Mouse (Mus musculus) embryonic facial prominence, embryonic 15.5 days (tissue): Measurements from ENCODE around the gene Tab1. TPM values are rescaled to one million over a fixed set of nuclear protein-coding genes. Genes with fewer than 3 reads are reported as not detected.
A peak's percentile ranks its signal among the peaks of the same experiment; 100 is the strongest.

Source experiments
- ATAC-seq: fragments of 200-750 bp; cut with Nextera tagmentation; 2 replicates; pipeline ENCODE4 v1.8.0; 2017; ENCODE audit warnings: low read depth, moderate TSS enrichment; ENCODE audit not compliant: insufficient number of reproducible peaks, low FRiP score, low TSS enrichment
- H3K27ac ChIP-seq: fragments of 300-500 bp; sonication (generic); replicated peaks from 2 replicates; pipeline ENCODE4 v1.5.1; 2015; ENCODE audit warnings: mild to moderate bottlenecking, inconsistent platforms
- H3K27me3 ChIP-seq: fragments of 300-500 bp; sonication (generic); 2 replicates; pipeline ENCODE4 v1.6.1; 2015; ENCODE audit warnings: inconsistent platforms
- H3K36me3 ChIP-seq: fragments of 300-500 bp; sonication (generic); 2 replicates; pipeline ENCODE4 v1.6.1; 2015; ENCODE audit warnings: mild to moderate bottlenecking, inconsistent platforms
- H3K4me1 ChIP-seq: fragments of 300-500 bp; sonication (generic); 2 replicates; pipeline ENCODE4 v1.6.1; 2015; ENCODE audit warnings: inconsistent platforms
- H3K4me2 ChIP-seq: fragments of 300-500 bp; sonication (generic); replicated peaks from 2 replicates; pipeline ENCODE4 v1.6.1; 2015; ENCODE audit warnings: mild to moderate bottlenecking, inconsistent platforms
- H3K4me3 ChIP-seq: fragments of 300-500 bp; sonication (generic); replicated peaks from 2 replicates; pipeline ENCODE4 v1.5.1; 2015; ENCODE audit warnings: mild to moderate bottlenecking, inconsistent platforms
- H3K9ac ChIP-seq: fragments of 300-500 bp; sonication (generic); 2 replicates; pipeline ENCODE4 v1.6.1; 2015; ENCODE audit warnings: inconsistent platforms
- H3K9me3 ChIP-seq: fragments of 300-500 bp; sonication (generic); replicated peaks from 2 replicates; pipeline ENCODE4 v1.6.1; 2016; ENCODE audit warnings: inconsistent platforms
- WGBS: fragments of 180-500 bp; shearing (Covaris S2); methylation state at CpG from one replicate; pipeline ENCODE4 v1.1.7; 2015; 5-methylcytosine and 5-hydroxymethylcytosine counted together
- polyA plus RNA-seq: library from polyadenylated mRNA; unstranded; fragments of >200 nt; fragmentation: Nextera tagmentation; extraction: Ambion mirVana; gene quantifications from 2 replicates; pipeline ENCODE4 v1.2.1, GENCODE M21; 2015

The Tab1 gene
- polyA plus RNA-seq, 1 experiment from 2014 or later = 38.2 TPM

GRCm38 (mm10) chr15:80182072-80182700 is 49.3 kb downstream of the Tab1 start:
- 96% methylated on average over 4 of the region's 4 CpGs for WGBS
- Histone ChIP-seq H3K36me3 (peaks cover 3% of the 10 kb centered on the region; the same call in 1 of the 2 replicates), H3K9me3 (no peaks in the 10 kb centered on the region), H3K27ac (no peak overlapping the region), H3K4me1 (0 out of 2 replicates have a peak, but pooled peaks cover 4% of the 10 kb centered on the region), H3K9ac (no peak overlapping the region), H3K27me3 (no peaks in the 10 kb centered on the region), H3K4me2 (no peak overlapping the region), H3K4me3 (no peak overlapping the region)
- no peak for ATAC-seq

- 83% methylated on average over 5 of the region's 5 CpGs for WGBS
Observed at GRCm38 (mm10) chr15:80188927-80189326, 56.0 kb downstream of the Tab1 start.

DNA sequence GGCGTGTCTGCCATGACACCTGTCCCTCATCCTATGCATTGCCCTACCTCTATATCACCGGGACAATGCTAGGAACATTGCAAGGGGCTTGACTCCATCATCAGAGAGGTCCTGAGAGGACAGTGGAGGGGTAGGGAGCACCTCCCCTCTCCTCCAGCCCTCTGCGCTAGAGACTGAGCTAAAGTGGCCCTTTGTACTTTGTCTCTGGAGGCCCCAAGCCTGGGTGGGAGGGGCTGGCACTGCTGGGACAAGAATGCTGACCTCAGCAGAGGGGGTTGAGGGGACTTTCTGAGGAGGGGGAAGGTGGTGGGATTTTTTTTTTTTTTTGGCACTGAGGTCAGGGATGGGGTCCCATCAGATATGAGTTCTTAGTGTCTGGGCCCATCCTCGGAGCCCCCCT is 57.1 kb downstream of the Tab1 start:
- 80% methylated on average over 4 of the region's 4 CpGs for WGBS
- Histone ChIP-seq H3K4me2 (no peak overlapping the region), H3K27me3 (no peaks in the 10 kb centered on the region), H3K4me1 (0 out of 2 replicates have a peak, but pooled peaks cover 4% of the 10 kb centered on the region), H3K9me3 (no peaks in the 10 kb centered on the region), H3K9ac (no peak overlapping the region), H3K27ac (no peak overlapping the region), H3K36me3 (no peaks in the 10 kb centered on the region), H3K4me3 (no peak overlapping the region)
- ATAC-seq = 0 out of 2 replicates have a peak, but pooled peaks have one; percentile 20

More at GRCm38 (mm10) chr15:80188927-80189326, 56.0 kb downstream of the Tab1 start:
- Histone ChIP-seq H3K27ac (no peak overlapping the region), H3K9ac (no peak overlapping the region), H3K36me3 (no peaks in the 10 kb centered on the region), H3K27me3 (no peaks in the 10 kb centered on the region), H3K4me3 (no peak overlapping the region), H3K9me3 (no peaks in the 10 kb centered on the region), H3K4me2 (no peak overlapping the region), H3K4me1 (0 out of 2 replicates have a peak, but pooled peaks cover 1% of the 10 kb centered on the region)
- ATAC-seq = no peak

- no peak overlapping the region for H3K4me2 ChIP-seq
- H3K9ac ChIP-seq = no peak overlapping the region
- no peaks in the 10 kb centered on the region for H3K9me3 ChIP-seq
- no peaks in the 10 kb centered on the region for H3K36me3 ChIP-seq
- no peak overlapping the region for H3K27ac ChIP-seq
- H3K27me3 ChIP-seq = no peaks in the 10 kb centered on the region
- ATAC-seq = no peak
- 0 out of 2 replicates have a peak, but pooled peaks cover 4% of the 10 kb centered on the region for H3K4me1 ChIP-seq
- WGBS = 76% methylated on average over 8 of the region's 8 CpGs
- no peak overlapping the region for H3K4me3 ChIP-seq
Observed at GRCm38 (mm10) chr15:80191585-80192245, 58.8 kb downstream of the Tab1 start.

DNA sequence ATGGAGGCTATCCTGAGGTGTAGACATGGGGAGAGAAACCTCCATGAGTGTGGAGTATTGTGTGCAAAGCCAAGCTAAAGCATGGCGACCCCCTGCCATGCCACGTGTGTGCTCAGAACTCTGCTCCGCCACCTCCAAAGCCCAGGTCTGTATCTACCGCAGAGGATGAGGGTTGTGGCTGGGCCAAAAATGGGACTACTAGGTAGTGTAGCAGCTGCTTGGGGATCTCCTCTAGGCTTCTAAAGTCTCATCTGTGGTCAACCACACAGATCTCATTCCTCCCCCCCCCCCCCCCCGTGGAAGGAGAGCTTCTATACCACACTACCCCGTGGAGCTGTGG is 59.3 kb downstream of the Tab1 start:
- no peaks in the 10 kb centered on the region for H3K9me3 ChIP-seq
- H3K4me2 ChIP-seq = no peak overlapping the region
- H3K36me3 ChIP-seq = no peaks in the 10 kb centered on the region
- H3K4me1 ChIP-seq = 0 out of 2 replicates have a peak, but pooled peaks cover 4% of the 10 kb centered on the region
- no peaks in the 10 kb centered on the region for H3K27me3 ChIP-seq
- no peak overlapping the region for H3K4me3 ChIP-seq
- H3K27ac ChIP-seq = no peak overlapping the region
- no peak for ATAC-seq
- 84% methylated on average over 6 of the region's 6 CpGs for WGBS
- no peak overlapping the region for H3K9ac ChIP-seq

- Histone ChIP-seq H3K27me3 (no peaks in the 10 kb centered on the region), H3K9me3 (no peaks in the 10 kb centered on the region), H3K4me2 (no peak overlapping the region), H3K27ac (no peak overlapping the region), H3K4me3 (no peak overlapping the region), H3K36me3 (no peaks in the 10 kb centered on the region), H3K9ac (no peak overlapping the region), H3K4me1 (0 out of 2 replicates have a peak, but pooled peaks cover 4% of the 10 kb centered on the region)
- ATAC-seq = no peak
- WGBS = 81% methylated on average over 7 of the region's 7 CpGs
Observed at GRCm38 (mm10) chr15:80192847-80193246, 59.9 kb downstream of the Tab1 start.

- no peaks in the 10 kb centered on the region for H3K9me3 ChIP-seq
- no peak for ATAC-seq
- no peak overlapping the region for H3K27ac ChIP-seq
- no peak overlapping the region for H3K4me2 ChIP-seq
- H3K4me3 ChIP-seq = no peak overlapping the region
- no peaks in the 10 kb centered on the region for H3K27me3 ChIP-seq
- no peaks in the 10 kb centered on the region for H3K36me3 ChIP-seq
- H3K4me1 ChIP-seq = peaks cover 5% of the 10 kb centered on the region; the same call in 1 of the 2 replicates
- H3K9ac ChIP-seq = no peak overlapping the region
- WGBS = 84% methylated on average over 2 of the region's 2 CpGs
Observed at GRCm38 (mm10) chr15:80199556-80199955, 66.6 kb downstream of the Tab1 start.

DNA sequence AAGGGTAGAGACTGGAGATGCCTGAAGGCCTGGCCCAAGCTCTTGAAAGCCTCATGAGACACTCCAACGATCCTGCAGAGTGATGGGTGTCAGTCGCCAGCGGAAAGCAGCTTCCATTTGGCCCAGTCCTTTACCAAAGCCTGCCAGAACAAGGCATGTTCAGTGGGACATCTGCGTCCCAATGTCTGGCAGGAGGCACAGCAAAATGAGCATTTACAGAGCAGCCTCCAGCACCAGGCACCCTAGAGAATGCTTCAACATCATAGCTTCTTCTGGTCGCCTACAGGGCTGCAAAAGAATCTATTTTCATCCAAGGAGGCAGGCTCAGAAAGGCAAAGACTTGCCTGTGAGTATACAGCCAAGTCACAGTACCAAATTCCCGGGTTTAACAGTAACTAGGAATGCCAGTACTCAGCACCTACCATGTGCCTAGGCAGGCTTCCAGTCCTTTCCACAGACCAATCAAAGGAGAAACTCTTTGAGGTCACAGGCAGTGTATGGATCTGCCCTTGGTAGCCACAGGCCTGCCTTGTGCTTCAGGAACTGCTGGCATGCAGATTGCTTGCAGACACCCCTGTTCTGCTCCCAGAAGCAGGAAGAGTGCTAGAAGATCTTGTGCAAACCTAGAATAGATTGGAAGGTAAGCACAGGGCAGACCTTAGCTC is 69.3 kb downstream of the Tab1 start:
- Histone ChIP-seq H3K4me3 (no peak overlapping the region), H3K27me3 (no peaks in the 10 kb centered on the region), H3K9me3 (no peaks in the 10 kb centered on the region), H3K4me1 (peaks cover 5% of the 10 kb centered on the region; the same call in 1 of the 2 replicates), H3K27ac (no peak overlapping the region), H3K9ac (no peak overlapping the region), H3K36me3 (no peaks in the 10 kb centered on the region), H3K4me2 (no peak overlapping the region)
- ATAC-seq = no peak
- 69% methylated on average over 6 of the region's 6 CpGs for WGBS

GRCm38 (mm10) chr15:80203406-80203805 is 70.5 kb downstream of the Tab1 start:
- 36% methylated on average over 4 of the region's 4 CpGs for WGBS
- H3K27ac ChIP-seq = no peak overlapping the region
- ATAC-seq = no peak
- H3K9ac ChIP-seq = no peak overlapping the region
- no peak overlapping the region for H3K4me2 ChIP-seq
- H3K4me1 ChIP-seq = peaks cover 5% of the 10 kb centered on the region; the same call in 1 of the 2 replicates
- no peaks in the 10 kb centered on the region for H3K27me3 ChIP-seq
- H3K36me3 ChIP-seq = no peaks in the 10 kb centered on the region
- H3K9me3 ChIP-seq = no peaks in the 10 kb centered on the region
- no peak overlapping the region for H3K4me3 ChIP-seq

DNA sequence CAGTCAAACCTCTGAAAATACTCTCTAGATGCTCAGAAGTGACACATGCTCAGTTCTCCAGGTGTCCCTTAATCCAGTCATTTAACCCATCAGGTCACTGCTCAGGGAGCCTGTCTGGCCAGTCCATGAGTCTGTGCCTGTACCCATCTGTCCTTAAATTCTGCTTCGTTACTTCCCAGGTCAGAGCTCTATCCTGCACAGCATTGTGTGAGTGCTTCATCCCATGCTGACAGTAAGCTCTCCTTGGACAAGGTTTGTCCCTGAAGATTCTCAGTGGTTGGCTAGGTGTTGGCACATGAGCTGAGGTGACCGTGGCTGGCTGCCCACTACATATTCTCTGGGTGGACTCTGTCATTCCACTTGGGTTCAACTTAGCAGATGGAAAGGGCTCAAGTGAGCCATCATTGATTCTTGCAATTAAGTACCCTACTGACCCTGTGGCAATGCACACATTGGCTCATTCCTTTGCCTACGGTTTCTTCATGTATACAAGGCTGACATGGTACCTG is 73.2 kb downstream of the Tab1 start:
- H3K9me3 ChIP-seq = no peaks in the 10 kb centered on the region
- no peak for ATAC-seq
- peaks cover 5% of the 10 kb centered on the region; the same call in 1 of the 2 replicates for H3K4me1 ChIP-seq
- H3K4me2 ChIP-seq = no peak overlapping the region
- no peak overlapping the region for H3K9ac ChIP-seq
- WGBS = 88% methylated on average over 3 of the region's 3 CpGs
- no peaks in the 10 kb centered on the region for H3K27me3 ChIP-seq
- no peak overlapping the region for H3K4me3 ChIP-seq
- no peaks in the 10 kb centered on the region for H3K36me3 ChIP-seq
- no peak overlapping the region for H3K27ac ChIP-seq

- Histone ChIP-seq H3K4me2 (no peak overlapping the region), H3K4me1 (no peaks in the 10 kb centered on the region; the same call in 1 of the 2 replicates), H3K9ac (no peak overlapping the region), H3K9me3 (no peaks in the 10 kb centered on the region), H3K4me3 (no peak overlapping the region), H3K27me3 (no peaks in the 10 kb centered on the region), H3K36me3 (peaks cover 12% of the 10 kb centered on the region), H3K27ac (0 out of 2 replicates have a peak overlapping the region, but pooled peaks have one; percentile 6)
- no peak for ATAC-seq
- 36% methylated on average over 4 of the region's 4 CpGs for WGBS
Observed at GRCm38 (mm10) chr15:80208446-80208845, 75.5 kb downstream of the Tab1 start.
